Mouse (Mus musculus) kidney, adult 18-20 months (tissue): ENCODE measurements around the gene Eras.
"Not testable (repeated sequence)": the region's sequence is repeated elsewhere in the genome, so short reads cannot be mapped to it uniquely, and the experiment has no call there.

Source experiments
- DNase-seq: peaks from one replicate; pipeline ENCODE4 v3.0.0; 2021

Gene Eras

DNA sequence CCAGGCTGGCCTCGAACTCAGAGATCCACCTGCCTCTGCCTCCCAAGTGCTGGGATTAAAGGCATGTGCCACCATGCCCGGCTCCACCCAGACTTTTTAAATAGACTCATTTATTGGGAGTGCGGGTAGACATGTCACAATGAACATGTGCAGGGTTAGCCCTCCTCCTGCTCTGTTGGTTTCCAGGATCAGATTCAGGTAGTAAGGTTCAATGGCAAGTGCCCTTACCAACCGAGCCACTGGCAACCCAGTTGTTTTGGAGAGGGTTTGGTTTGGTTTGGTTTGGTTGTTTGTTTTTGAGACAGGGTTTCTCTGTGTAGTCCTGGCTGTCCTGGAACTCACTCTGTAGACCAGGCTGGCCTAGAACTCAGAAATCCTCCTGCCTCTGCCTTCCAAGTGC lies 19.2 kb downstream of the Eras start, which contains the start of gene Gm10490:
Gm10490 (plus strand) TSS at position 301 of the 400 bp plus-strand sequence.
- DNase-seq: not testable (repeated sequence)

GRCm38 (mm10) chrX:7907735-7908134 lies 20.7 kb downstream of the Eras start, which contains the start of gene Gm10491:
Gene Gm10491 (minus strand): TSS chrX:7907835.
- no peak for DNase-seq

DNA sequence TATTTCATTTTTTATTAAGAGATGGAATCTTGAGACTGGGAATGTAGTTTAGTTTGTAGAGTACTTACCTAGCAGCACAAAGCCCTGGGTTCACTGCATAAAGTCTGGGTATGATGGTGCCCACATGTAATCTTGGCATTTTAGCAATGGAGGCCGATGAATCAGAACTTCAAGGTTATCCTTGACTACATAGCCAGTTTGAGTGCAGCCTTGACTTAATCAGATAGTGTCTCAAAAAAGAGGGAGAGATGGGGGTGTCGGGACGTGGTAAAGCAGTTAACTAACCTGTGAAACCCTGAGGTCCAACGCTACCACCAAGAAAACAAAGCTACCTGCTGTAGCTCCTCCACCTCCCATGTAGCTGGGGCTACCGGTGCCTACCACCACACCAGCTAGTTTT lies 24.0 kb downstream of the Eras start:
- DNase-seq: no peak

- DNase-seq: peak; percentile 87
Measured at GRCm38 (mm10) chrX:7898880-7899874, 29.2 kb downstream of the Eras start, which contains the start of the genes Pqbp1 and Timm17b. Gene Pqbp1 (minus strand): TSS chrX:7899269. Gene Timm17b (plus strand): TSS chrX:7899357.

DNA sequence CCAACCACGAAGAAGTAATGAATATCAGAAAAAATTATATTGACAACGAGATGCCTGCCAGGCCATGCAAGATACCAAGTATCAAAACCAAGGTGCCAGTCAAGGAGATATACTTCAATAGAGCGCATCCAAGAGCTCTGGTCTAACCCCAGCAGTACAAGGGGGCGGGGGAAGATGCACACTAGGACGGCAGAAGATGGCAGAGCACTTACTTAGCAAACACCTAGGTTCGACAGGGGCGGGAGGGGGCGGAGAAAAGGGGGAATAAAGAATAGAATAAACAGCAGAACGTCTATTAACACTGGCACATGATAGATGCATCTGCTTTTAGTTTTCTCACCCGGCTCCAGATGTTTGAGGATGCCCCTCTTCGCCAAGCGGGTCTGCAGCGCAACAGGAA lies 30.2 kb downstream of the Eras start:
- DNase-seq: no peak

- peak; percentile 86 for DNase-seq
Measured at GRCm38 (mm10) chrX:7883841-7884567, 44.4 kb downstream of the Eras start, which contains the start of gene Slc35a2. Gene Slc35a2 (plus strand): TSS chrX:7884028.

DNA sequence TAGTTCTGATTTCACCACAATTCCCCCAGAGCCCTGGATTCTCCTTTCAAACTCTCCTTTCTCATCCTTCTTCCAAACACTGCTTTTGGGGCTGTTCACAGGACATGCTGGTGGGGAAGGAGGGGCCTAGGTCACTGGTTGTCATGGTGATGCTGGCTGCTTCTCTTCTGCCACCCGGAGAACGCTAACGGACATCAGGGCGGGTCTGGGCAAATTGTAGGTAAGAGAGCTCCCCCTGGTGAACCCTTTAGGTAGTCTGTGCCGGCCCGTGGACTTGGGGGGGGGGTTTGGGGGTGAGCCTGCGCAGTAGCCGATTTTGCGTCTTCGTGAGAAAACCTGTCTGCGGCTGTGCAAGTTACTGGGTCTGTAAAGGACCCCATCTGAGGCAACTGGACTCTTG lies 48.6 kb downstream of the Eras start:
- DNase-seq: peak; percentile 49

- peak; percentile 31 for DNase-seq
Measured at GRCm38 (mm10) chrX:7878495-7878894, 49.9 kb downstream of the Eras start.

DNA sequence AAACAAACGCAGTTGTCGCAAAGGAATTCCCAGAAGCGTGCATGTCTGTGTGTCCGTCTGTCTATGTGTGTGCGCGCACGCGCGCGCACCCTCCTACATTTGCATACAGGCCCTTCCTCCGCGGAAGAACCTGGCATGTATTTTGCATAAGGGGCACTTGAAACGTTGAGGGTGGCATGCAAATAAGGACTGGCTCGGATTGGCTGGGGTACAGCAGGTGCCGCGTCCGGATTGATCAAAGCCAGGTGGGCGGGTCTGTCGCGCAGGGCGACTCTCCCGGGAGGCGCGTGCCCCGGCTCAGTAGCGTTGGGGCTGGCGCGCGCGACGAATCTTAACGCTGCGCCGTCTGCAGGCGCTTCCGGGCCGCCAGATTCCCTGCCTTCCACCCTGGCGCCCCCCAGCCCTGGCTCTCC lies 50.4 kb downstream of the Eras start, which contains the start of gene Pim2:
Pim2 (plus strand) TSS at position 256 of the 413 bp plus-strand sequence.
- DNase-seq: peak; percentile 80
